Mouse (Mus musculus): Measurements from ENCODE around the gene Nrm.

The Nrm gene

GRCm38 (mm10) chr17:35909186-35909918 is 48.2 kb downstream of the Nrm start:
- no peak for DNase-seq

DNA sequence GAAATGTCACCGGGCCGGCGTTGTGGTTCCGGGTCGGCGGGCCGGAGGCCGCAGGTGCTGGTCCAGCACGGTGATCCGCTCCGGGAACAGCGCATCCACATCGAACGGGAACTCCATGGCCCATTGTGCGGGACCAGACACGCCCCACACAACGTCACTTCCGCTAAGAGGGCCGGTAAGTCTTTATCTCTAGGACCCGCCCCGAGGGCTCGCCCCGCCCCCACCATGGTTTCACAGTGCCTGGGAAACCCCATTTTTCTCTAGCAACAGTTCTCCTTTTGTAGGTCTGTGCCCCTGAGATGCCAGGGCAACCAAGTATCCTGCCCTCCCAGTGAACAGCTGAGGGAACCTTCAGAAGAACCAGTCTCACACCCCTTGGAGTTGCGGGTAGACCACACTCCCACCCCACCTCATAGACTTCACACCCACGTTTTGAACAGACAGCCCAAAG is 48.8 kb downstream of the Nrm start, which contains the start of gene Atat1:
Gene Atat1, minus strand, starts transcription at position 157 of the 451 bp plus-strand sequence.
- DNase-seq, result peak; percentile 99

DNA sequence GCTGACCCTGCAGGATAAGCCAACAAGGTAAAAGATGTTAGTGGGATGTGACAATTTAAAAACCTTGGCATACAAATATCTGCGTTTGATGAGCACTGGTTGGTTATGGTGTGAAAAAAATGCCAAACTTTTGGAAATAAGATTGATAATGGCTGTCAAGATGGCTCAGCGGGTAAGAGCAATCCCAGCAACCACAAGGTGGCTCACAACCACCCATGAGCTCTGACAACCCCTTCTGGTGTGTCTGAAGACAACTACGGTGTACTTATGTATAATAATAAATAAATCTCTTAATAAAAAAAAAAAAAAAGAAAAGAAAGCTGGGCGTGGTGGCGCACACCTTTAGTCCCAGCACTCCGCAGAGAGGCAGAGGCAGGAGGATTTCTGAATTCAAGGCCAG is 53.9 kb downstream of the Nrm start:
- DNase-seq, result no peak

Data from lung, postnatal 36 days (tissue).